8 mouse cellular contexts compared by ENCODE assay signal in the genomic region with DNA sequence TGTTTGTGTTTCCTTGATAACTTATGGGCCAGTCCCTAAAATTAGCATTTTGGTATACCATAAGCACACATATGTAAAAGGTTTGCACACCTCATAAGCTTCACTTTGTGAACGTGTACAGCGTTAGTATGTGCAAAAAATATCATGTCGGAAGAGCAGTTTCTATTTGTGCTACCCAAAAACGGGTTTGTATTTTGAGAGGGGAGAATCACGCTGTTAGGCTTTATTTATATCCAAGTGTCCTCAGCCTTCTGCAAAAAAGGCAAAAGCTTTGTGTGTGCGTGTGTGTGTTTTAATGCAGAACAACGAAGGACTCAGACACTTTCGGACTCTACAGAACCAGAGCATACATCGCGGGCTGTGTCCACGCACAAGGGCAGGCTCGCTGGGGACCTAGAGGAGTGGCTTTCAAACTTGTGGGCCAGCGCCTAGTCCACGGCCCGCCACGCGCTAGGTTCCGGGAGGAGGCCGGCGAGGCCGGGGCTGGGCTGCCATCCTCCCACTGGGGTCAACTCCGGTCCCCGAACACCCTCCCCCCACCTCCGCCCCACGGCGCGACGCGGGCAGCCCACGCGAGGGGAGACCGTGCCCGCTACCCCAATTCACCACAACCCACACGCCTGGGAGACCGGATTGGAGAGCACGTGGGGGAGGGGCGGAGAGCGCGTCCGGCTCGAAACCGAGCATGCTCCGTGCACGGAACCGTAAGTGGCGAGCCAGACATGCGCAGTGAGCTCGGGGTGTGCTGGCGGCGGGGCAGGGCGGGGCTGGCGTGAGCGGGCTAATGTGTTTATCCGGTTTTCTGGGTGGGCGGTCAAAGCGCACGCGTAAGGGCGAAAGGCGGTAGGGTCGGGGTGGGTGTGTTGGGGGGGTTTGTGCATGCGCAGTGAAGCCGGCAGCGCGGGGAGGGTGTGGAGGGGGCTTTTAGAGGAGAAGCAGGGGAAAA. TPM values are rescaled to one million over a fixed set of nuclear protein-coding genes. Genes with fewer than 3 reads are reported as not detected.
A peak's percentile ranks its signal among the peaks of the same experiment; 100 is the strongest.
DNase-seq lines count a peak whose midpoint lies in the region; ATAC-seq lines count a peak whose summit lies in the region.

No protein-coding gene starts in this region.

- intact Hi-C loops in left cerebral cortex, postnatal 10 days (cut with DNase I), result loop anchor here (5.0 kb wide), 1 partner anchor 41 kb away; a partner anchor contains a TSS

- ATAC-seq in inflammation-experienced regulatory T-cells, adult 6 months, result peak; percentile 67
- ATAC-seq in megakaryocyte-erythroid progenitor cell, adult 5-6 weeks (replicated peaks; ENCODE audit: low FRiP score, low TSS enrichment, poor library complexity, severe bottlenecking), result peak; percentile 79

- peak; percentile 99 for DNase-seq in adipocyte (ENCODE audit: low spot score)
- DNase-seq in embryo, embryonic 10 days (ENCODE audit: low spot score), result peak; percentile 99
- DNase-seq in gastrocnemius, postnatal 10 days, result peak; percentile 99
- peak; percentile 98 to 100 for DNase-seq in left cerebral cortex, postnatal 10 days (ENCODE audit: extremely low spot score in 1 of 2, low spot score in 2 of 2)
- peak; percentile 99 for DNase-seq in right cerebral cortex, postnatal 25 days
- DNase-seq in urinary bladder, postnatal 4 days (ENCODE audit: low spot score in 2 of 2), result peak; percentile 99

RNA-seq across cellular contexts. Expression of a gene that starts 0.6 kb away (rescaled TPM):
- 10 to 100 TPM; 25.3 to 28.5 TPM for total RNA-seq in gastrocnemius, postnatal 10 days (2021)
- polyA plus RNA-seq in inflammation-experienced regulatory T-cells, adult 6 months (2017; shearing (Covaris generic)), result 10 to 100 TPM; 10.5 to 12.3 (median 11.7) TPM
- 10 to 100 TPM; 58.1 to 58.3 TPM for total RNA-seq in left cerebral cortex, postnatal 10 days (2021)
- total RNA-seq in megakaryocyte-erythroid progenitor cell, adult 5-6 weeks (2014; fragmentation: Nextera tagmentation), result 50.4 and 86.2 TPM in 2 replicates
- total RNA-seq in megakaryocyte-erythroid progenitor cell, adult 5-6 weeks (2017), result 50.3 and 52.2 TPM in 2 replicates

RNA-seq across cellular contexts. Expression of a gene that starts 38.6 kb away (rescaled TPM):
- total RNA-seq in gastrocnemius, postnatal 10 days (2021), result 10 to 100 TPM; 45.3 to 55.6 TPM
- 1 to 10 TPM; 5.1 to 8.3 (median 8.1) TPM for polyA plus RNA-seq in inflammation-experienced regulatory T-cells, adult 6 months (2017; shearing (Covaris generic))
- total RNA-seq in left cerebral cortex, postnatal 10 days (2021), result 10 to 100 TPM; 54.1 to 56.4 TPM
- 27.7 and 37.8 TPM in 2 replicates for total RNA-seq in megakaryocyte-erythroid progenitor cell, adult 5-6 weeks (2014; fragmentation: Nextera tagmentation)
- 23.4 and 33.2 TPM in 2 replicates for total RNA-seq in megakaryocyte-erythroid progenitor cell, adult 5-6 weeks (2017)

Comparison
In these comparisons a context has a peak if more than half of its experiments do, and no peak if none do; other contexts are left out.
1. Peak in every context shown above with its lines: DNase-seq and ATAC-seq.